Mouse (Mus musculus): ENCODE results near the gene Rapgef3.

GRCm38 (mm10) chr15:97749841-97750240 is 17.9 kb downstream of the Rapgef3 start:
- no peak for TF ChIP-seq CTCF (IDR thresholded peaks at IDR 0.05; ENCODE audit: low read depth, low read length)
- TF ChIP-seq POLR2A (IDR thresholded peaks at IDR 0.05; ENCODE audit: borderline replicate concordance, low read depth, low read length), result no peak

All from bone marrow macrophage, adult 2 months (primary cell).